In genomic region chr14:24550763-24551471, GRCm38 (mm10) we compare ENCODE assay signal across 11 mouse cellular contexts.
A peak's percentile ranks its signal among the peaks of the same experiment; 100 is the strongest.
DNase-seq lines count a peak whose midpoint lies in the region; ATAC-seq lines count a peak whose summit lies in the region.
"Had no signal": no experiment of that assay in that cellular context is flagged by ENCODE, and none has a peak within 500 bp of the region (broad histone marks: within the 10 kb centered on the region; RNA-seq: fewer than 3 reads in every experiment).

No protein-coding gene starts in this region.

- no peaks in the 10 kb centered on the region for H3K9me3 ChIP-seq in forebrain, embryonic 14.5 days (replicated peaks; ENCODE audit: control insufficient read depth, low read length)
- H3K9me3 ChIP-seq in neural tube, embryonic 14.5 days (ENCODE audit: control insufficient read depth, low read length): no peaks in the 10 kb centered on the region; the same call in 1 of the 2 replicates
- H3K9me3 ChIP-seq in kidney, embryonic 15.5 days (replicated peaks): peaks cover 4% of the 10 kb centered on the region; the same call in 1 of the 2 replicates

- peak overlapping the region; percentile 73 for H3K27ac ChIP-seq in forebrain, embryonic 14.5 days (ENCODE audit: low read depth, low read length)
- peak overlapping the region; percentile 70 for H3K27ac ChIP-seq in neural tube, embryonic 14.5 days (ENCODE audit: low read depth, low read length)
- no peak overlapping the region for H3K27ac ChIP-seq in kidney, embryonic 15.5 days
- H3K27ac ChIP-seq: macrophage had no signal

- no peak overlapping the region for H3K9ac ChIP-seq in forebrain, embryonic 14.5 days (ENCODE audit: low read length)
- H3K9ac ChIP-seq in neural tube, embryonic 14.5 days (replicated peaks; ENCODE audit: low read depth, low read length): no peak overlapping the region
- no peak overlapping the region for H3K9ac ChIP-seq in kidney, embryonic 15.5 days

- H3K4me1 ChIP-seq in forebrain, embryonic 14.5 days (ENCODE audit: control insufficient read depth, insufficient read depth, low read length): peaks cover 8% of the 10 kb centered on the region
- H3K4me1 ChIP-seq in neural tube, embryonic 14.5 days (ENCODE audit: control insufficient read depth, insufficient read depth, low read length): peaks cover 14% of the 10 kb centered on the region; the same call in 1 of the 2 replicates
- no peaks in the 10 kb centered on the region for H3K4me1 ChIP-seq in kidney, embryonic 15.5 days

- no peaks in the 10 kb centered on the region for H3K36me3 ChIP-seq in forebrain, embryonic 14.5 days (ENCODE audit: control insufficient read depth, insufficient read depth, low read length)
- H3K36me3 ChIP-seq in neural tube, embryonic 14.5 days (ENCODE audit: control insufficient read depth, insufficient read depth, low read length): no peaks in the 10 kb centered on the region
- no peaks in the 10 kb centered on the region for H3K36me3 ChIP-seq in kidney, embryonic 15.5 days

- 7% methylated on average over 7 of the region's 7 CpGs for WGBS in forebrain, embryonic 14.5 days
- WGBS in neural tube, embryonic 14.5 days: 14% methylated on average over 7 of the region's 7 CpGs
- 50% methylated on average over 7 of the region's 7 CpGs for WGBS in kidney, embryonic 15.5 days

- H3K4me3 ChIP-seq in forebrain, embryonic 14.5 days (ENCODE audit: low read depth, low read length): no peak overlapping the region
- H3K4me3 ChIP-seq in neural tube, embryonic 14.5 days (ENCODE audit: low read depth, low read length): no peak overlapping the region
- H3K4me3 ChIP-seq in kidney, embryonic 15.5 days (replicated peaks): no peak overlapping the region
- H3K4me3 ChIP-seq: erythroblast, embryonic 14.5 days had no signal

- DNase-seq in adrenal gland, adult (ENCODE audit: inconsistent age in 2 of 2, low spot score in 1 of 2): peak; percentile 8 to 31
- no peak for DNase-seq in adrenal gland, postnatal 4 days (ENCODE audit: low spot score in 2 of 2)
- peak; percentile 93 for DNase-seq in forebrain, embryonic 14.5 days (ENCODE audit: low spot score)
- peak; percentile 49 to 51 for DNase-seq in layer of hippocampus, postnatal 36 days
- DNase-seq in urinary bladder, postnatal 14 days (ENCODE audit: low spot score): no peak
- DNase-seq in T-cell, adult 2 months (ENCODE audit: low spot score): no peak
- DNase-seq: kidney, adult 9 months had no signal

- no peaks in the 10 kb centered on the region for H3K27me3 ChIP-seq in forebrain, embryonic 14.5 days (replicated peaks; ENCODE audit: control insufficient read depth, insufficient read depth, low read length)
- no peaks in the 10 kb centered on the region for H3K27me3 ChIP-seq in neural tube, embryonic 14.5 days (ENCODE audit: control insufficient read depth, insufficient read depth, low read length)
- H3K27me3 ChIP-seq in kidney, embryonic 15.5 days: no peaks in the 10 kb centered on the region

- H3K4me2 ChIP-seq in forebrain, embryonic 14.5 days (ENCODE audit: low read length): no peak overlapping the region
- no peak overlapping the region for H3K4me2 ChIP-seq in neural tube, embryonic 14.5 days (ENCODE audit: low read depth, low read length)
- no peak overlapping the region for H3K4me2 ChIP-seq in kidney, embryonic 15.5 days

- ATAC-seq in forebrain, embryonic 14.5 days: peak; percentile 96
- ATAC-seq in neural tube, embryonic 14.5 days (ENCODE audit: low read depth): peak; percentile 97
- no peak for ATAC-seq in kidney, embryonic 15.5 days (replicated peaks; ENCODE audit: low FRiP score)

Comparison
In these comparisons a context has a peak if more than half of its experiments do, and no peak if none do; other contexts are left out.
1. DNase-seq: peak in adrenal gland, adult (2 of 2), forebrain, embryonic 14.5 days (single experiment) and layer of hippocampus, postnatal 36 days (2 of 2); none in adrenal gland, postnatal 4 days (0 of 2), urinary bladder, postnatal 14 days (single experiment) and T-cell, adult 2 months (single experiment).